Mouse (Mus musculus): ENCODE data around the gene Ehmt1.

Gene Ehmt1

GRCm38 (mm10) chr2:24902999-24903398 is 16.4 kb downstream of the Ehmt1 start:
- Histone ChIP-seq H3K4me1 (replicated peaks; ENCODE audit: low read depth, low read length) (peaks cover 44% of the 10 kb centered on the region), H3K36me3 (ENCODE audit: insufficient read depth, low read length) (peaks cover 23% of the 10 kb centered on the region), H3K27me3 (ENCODE audit: insufficient read depth, low read length) (no peaks in the 10 kb centered on the region), H3K4me3 (replicated peaks; ENCODE audit: low read length) (no peak overlapping the region), H3K9me3 (ENCODE audit: low read length) (no peaks in the 10 kb centered on the region)
- no peak for TF ChIP-seq NANOG (IDR thresholded peaks at IDR 0.05; ENCODE audit: borderline replicate concordance, low read length)

- H3K36me3 ChIP-seq (ENCODE audit: insufficient read depth, low read length), result peaks cover 36% of the 10 kb centered on the region
- H3K27me3 ChIP-seq (ENCODE audit: insufficient read depth, low read length), result no peaks in the 10 kb centered on the region
- no peak for TF ChIP-seq POU5F1 (IDR thresholded peaks at IDR 0.05; ENCODE audit: borderline replicate concordance, low read length)
- TF ChIP-seq NANOG (IDR thresholded peaks at IDR 0.05; ENCODE audit: borderline replicate concordance, low read length), result no peak
- no peaks in the 10 kb centered on the region for H3K9me3 ChIP-seq (ENCODE audit: low read length)
- peaks cover 37% of the 10 kb centered on the region for H3K4me1 ChIP-seq (replicated peaks; ENCODE audit: low read depth, low read length)
- H3K4me3 ChIP-seq (replicated peaks; ENCODE audit: low read length), result no peak overlapping the region
Measured at GRCm38 (mm10) chr2:24901055-24901454, 18.4 kb downstream of the Ehmt1 start.

- H3K27me3 ChIP-seq (ENCODE audit: insufficient read depth, low read length), result no peaks in the 10 kb centered on the region
- H3K4me1 ChIP-seq (replicated peaks; ENCODE audit: low read depth, low read length), result peaks cover 19% of the 10 kb centered on the region
- TF ChIP-seq NANOG (IDR thresholded peaks at IDR 0.05; ENCODE audit: borderline replicate concordance, low read length), result no peak
- no peak overlapping the region for H3K4me3 ChIP-seq (replicated peaks; ENCODE audit: low read length)
- no peaks in the 10 kb centered on the region for H3K9me3 ChIP-seq (ENCODE audit: low read length)
- H3K36me3 ChIP-seq (ENCODE audit: insufficient read depth, low read length), result peaks cover 36% of the 10 kb centered on the region
Measured at GRCm38 (mm10) chr2:24899292-24899691, 20.1 kb downstream of the Ehmt1 start.

- Histone ChIP-seq H3K27me3 (ENCODE audit: insufficient read depth, low read length) (no peaks in the 10 kb centered on the region), H3K4me3 (replicated peaks; ENCODE audit: low read length) (no peak overlapping the region), H3K4me1 (replicated peaks; ENCODE audit: low read depth, low read length) (peaks cover 23% of the 10 kb centered on the region), H3K36me3 (ENCODE audit: insufficient read depth, low read length) (peaks cover 37% of the 10 kb centered on the region), H3K9me3 (ENCODE audit: low read length) (no peaks in the 10 kb centered on the region)
- TF ChIP-seq CTCF (conservative IDR thresholded peaks at IDR 0.05; ENCODE audit: low read length) (no peak), NANOG (IDR thresholded peaks at IDR 0.05; ENCODE audit: borderline replicate concordance, low read length) (no peak), POU5F1 (IDR thresholded peaks at IDR 0.05; ENCODE audit: borderline replicate concordance, low read length) (no peak)
Measured at GRCm38 (mm10) chr2:24896761-24897160, 22.7 kb downstream of the Ehmt1 start.

GRCm38 (mm10) chr2:24894211-24894610 is 25.2 kb downstream of the Ehmt1 start:
- no peaks in the 10 kb centered on the region for H3K9me3 ChIP-seq (ENCODE audit: low read length)
- no peak overlapping the region for H3K4me3 ChIP-seq (replicated peaks; ENCODE audit: low read length)
- peaks cover 27% of the 10 kb centered on the region for H3K36me3 ChIP-seq (ENCODE audit: insufficient read depth, low read length)
- peaks cover 48% of the 10 kb centered on the region for H3K4me1 ChIP-seq (replicated peaks; ENCODE audit: low read depth, low read length)
- no peak for TF ChIP-seq POU5F1 (IDR thresholded peaks at IDR 0.05; ENCODE audit: borderline replicate concordance, low read length)
- TF ChIP-seq CTCF (conservative IDR thresholded peaks at IDR 0.05; ENCODE audit: low read length), result no peak
- TF ChIP-seq NANOG (IDR thresholded peaks at IDR 0.05; ENCODE audit: borderline replicate concordance, low read length), result no peak
- no peaks in the 10 kb centered on the region for H3K27me3 ChIP-seq (ENCODE audit: insufficient read depth, low read length)

- TF ChIP-seq CTCF (conservative IDR thresholded peaks at IDR 0.05; ENCODE audit: low read length), result no peak
- no peak for TF ChIP-seq POU5F1 (IDR thresholded peaks at IDR 0.05; ENCODE audit: borderline replicate concordance, low read length)
- TF ChIP-seq NANOG (IDR thresholded peaks at IDR 0.05; ENCODE audit: borderline replicate concordance, low read length), result no peak
- Histone ChIP-seq H3K27me3 (ENCODE audit: insufficient read depth, low read length) (no peaks in the 10 kb centered on the region), H3K4me1 (replicated peaks; ENCODE audit: low read depth, low read length) (peaks cover 56% of the 10 kb centered on the region), H3K36me3 (ENCODE audit: insufficient read depth, low read length) (peaks cover 10% of the 10 kb centered on the region; the same call in 1 of the 2 replicates), H3K4me3 (replicated peaks; ENCODE audit: low read length) (no peak overlapping the region), H3K9me3 (ENCODE audit: low read length) (no peaks in the 10 kb centered on the region)
Measured at GRCm38 (mm10) chr2:24892318-24892717, 27.1 kb downstream of the Ehmt1 start.

GRCm38 (mm10) chr2:24890541-24891447 is 28.6 kb downstream of the Ehmt1 start:
- H3K27me3 ChIP-seq (ENCODE audit: insufficient read depth, low read length), result no peaks in the 10 kb centered on the region
- TF ChIP-seq CTCF (conservative IDR thresholded peaks at IDR 0.05; ENCODE audit: low read length), result no peak
- no peak for TF ChIP-seq POU5F1 (IDR thresholded peaks at IDR 0.05; ENCODE audit: borderline replicate concordance, low read length)
- TF ChIP-seq NANOG (IDR thresholded peaks at IDR 0.05; ENCODE audit: borderline replicate concordance, low read length), result peak; percentile 63; the same call in 1 of the 2 replicates

GRCm38 (mm10) chr2:24888895-24889294 is 30.5 kb downstream of the Ehmt1 start:
- H3K36me3 ChIP-seq (ENCODE audit: insufficient read depth, low read length), result peaks cover 35% of the 10 kb centered on the region
- peaks cover 54% of the 10 kb centered on the region for H3K4me1 ChIP-seq (replicated peaks; ENCODE audit: low read depth, low read length)
- H3K27me3 ChIP-seq (ENCODE audit: insufficient read depth, low read length), result no peaks in the 10 kb centered on the region
- no peak for TF ChIP-seq NANOG (IDR thresholded peaks at IDR 0.05; ENCODE audit: borderline replicate concordance, low read length)
- TF ChIP-seq POU5F1 (IDR thresholded peaks at IDR 0.05; ENCODE audit: borderline replicate concordance, low read length), result no peak
- TF ChIP-seq CTCF (conservative IDR thresholded peaks at IDR 0.05; ENCODE audit: low read length), result peak; percentile 61
- H3K9me3 ChIP-seq (ENCODE audit: low read length), result no peaks in the 10 kb centered on the region
- H3K4me3 ChIP-seq (replicated peaks; ENCODE audit: low read length), result no peak overlapping the region

More at GRCm38 (mm10) chr2:24890541-24891447, 28.6 kb downstream of the Ehmt1 start:
- H3K36me3 ChIP-seq (ENCODE audit: insufficient read depth, low read length), result peaks cover 18% of the 10 kb centered on the region
- H3K4me1 ChIP-seq (replicated peaks; ENCODE audit: low read depth, low read length), result peaks cover 54% of the 10 kb centered on the region
- no peaks in the 10 kb centered on the region for H3K9me3 ChIP-seq (ENCODE audit: low read length)
- no peak overlapping the region for H3K4me3 ChIP-seq (replicated peaks; ENCODE audit: low read length)

- no peaks in the 10 kb centered on the region for H3K4me1 ChIP-seq (replicated peaks; ENCODE audit: low read depth, low read length)
- no peak overlapping the region for H3K4me3 ChIP-seq (replicated peaks; ENCODE audit: low read length)
- TF ChIP-seq POU5F1 (IDR thresholded peaks at IDR 0.05; ENCODE audit: borderline replicate concordance, low read length), result no peak
- TF ChIP-seq NANOG (IDR thresholded peaks at IDR 0.05; ENCODE audit: borderline replicate concordance, low read length), result no peak
- no peak for TF ChIP-seq CTCF (conservative IDR thresholded peaks at IDR 0.05; ENCODE audit: low read length)
- H3K36me3 ChIP-seq (ENCODE audit: insufficient read depth, low read length), result peaks cover 75% of the 10 kb centered on the region
- no peaks in the 10 kb centered on the region for H3K27me3 ChIP-seq (ENCODE audit: insufficient read depth, low read length)
- H3K9me3 ChIP-seq (ENCODE audit: low read length), result no peaks in the 10 kb centered on the region
Measured at GRCm38 (mm10) chr2:24880686-24881085, 38.7 kb downstream of the Ehmt1 start.
